Mouse (Mus musculus): ENCODE results near the gene Rasa4. TPM values are rescaled to one million over a fixed set of nuclear protein-coding genes. Genes with fewer than 3 reads are reported as not detected.

Rasa4 gene
- polyA plus RNA-seq, 1 experiment from 2014 or later: 7.2 TPM

GRCm38 (mm10) chr5:136091927-136092326, 8.2 kb downstream of the Rasa4 start:
- no peaks in the 10 kb centered on the region for H3K27me3 ChIP-seq (ENCODE audit: control insufficient read depth, insufficient read depth, low read length)
- no peak overlapping the region for H3K27ac ChIP-seq (ENCODE audit: low read depth, low read length)
- no peak overlapping the region for H3K9ac ChIP-seq (ENCODE audit: low read length)
- WGBS: 66% methylated on average over 5 of the region's 5 CpGs
- H3K4me2 ChIP-seq (ENCODE audit: low read depth, low read length, severe bottlenecking): no peak overlapping the region
- no peaks in the 10 kb centered on the region for H3K4me1 ChIP-seq (replicated peaks; ENCODE audit: control insufficient read depth, insufficient read depth, low read length)
- no peak for DNase-seq (ENCODE audit: low spot score)
- no peak for ATAC-seq (replicated peaks; ENCODE audit: low FRiP score)
- no peaks in the 10 kb centered on the region for H3K36me3 ChIP-seq (ENCODE audit: control insufficient read depth, insufficient read depth, low read length)
- H3K4me3 ChIP-seq (ENCODE audit: low read depth, low read length): no peak overlapping the region
- no peaks in the 10 kb centered on the region for H3K9me3 ChIP-seq (ENCODE audit: control insufficient read depth, low read length)

GRCm38 (mm10) chr5:136094249-136095010, 10.7 kb downstream of the Rasa4 start:
- H3K27ac ChIP-seq (ENCODE audit: low read depth, low read length): no peak overlapping the region
- no peak overlapping the region for H3K4me3 ChIP-seq (ENCODE audit: low read depth, low read length)
- no peaks in the 10 kb centered on the region for H3K4me1 ChIP-seq (replicated peaks; ENCODE audit: control insufficient read depth, insufficient read depth, low read length)
- H3K9ac ChIP-seq (ENCODE audit: low read length): no peak overlapping the region
- DNase-seq (ENCODE audit: low spot score) (no peak), ATAC-seq (replicated peaks; ENCODE audit: low FRiP score) (no peak)
- no peaks in the 10 kb centered on the region for H3K36me3 ChIP-seq (ENCODE audit: control insufficient read depth, insufficient read depth, low read length)
- no peaks in the 10 kb centered on the region for H3K9me3 ChIP-seq (ENCODE audit: control insufficient read depth, low read length)
- H3K4me2 ChIP-seq (ENCODE audit: low read depth, low read length, severe bottlenecking): no peak overlapping the region
- 68% methylated on average over 8 of the region's 8 CpGs for WGBS
- no peaks in the 10 kb centered on the region for H3K27me3 ChIP-seq (ENCODE audit: control insufficient read depth, insufficient read depth, low read length)

- Histone ChIP-seq H3K27ac (ENCODE audit: low read depth, low read length) (no peak overlapping the region), H3K9me3 (ENCODE audit: control insufficient read depth, low read length) (no peaks in the 10 kb centered on the region), H3K4me1 (replicated peaks; ENCODE audit: control insufficient read depth, insufficient read depth, low read length) (no peaks in the 10 kb centered on the region), H3K27me3 (ENCODE audit: control insufficient read depth, insufficient read depth, low read length) (no peaks in the 10 kb centered on the region), H3K9ac (ENCODE audit: low read length) (no peak overlapping the region), H3K36me3 (ENCODE audit: control insufficient read depth, insufficient read depth, low read length) (no peaks in the 10 kb centered on the region), H3K4me2 (ENCODE audit: low read depth, low read length, severe bottlenecking) (no peak overlapping the region), H3K4me3 (ENCODE audit: low read depth, low read length) (no peak overlapping the region)
- DNase-seq (ENCODE audit: low spot score) (no peak), ATAC-seq (replicated peaks; ENCODE audit: low FRiP score) (no peak)
- 72% methylated on average over 7 of the region's 7 CpGs for WGBS
These were observed 11.4 kb downstream of the Rasa4 start for GRCm38 (mm10) chr5:136095089-136095488.

GRCm38 (mm10) chr5:136098536-136098935, 14.8 kb downstream of the Rasa4 start:
- no peak overlapping the region for H3K4me2 ChIP-seq (ENCODE audit: low read depth, low read length, severe bottlenecking)
- WGBS: 85% methylated on average over 10 of the region's 10 CpGs
- H3K9me3 ChIP-seq (ENCODE audit: control insufficient read depth, low read length): no peaks in the 10 kb centered on the region
- DNase-seq (ENCODE audit: low spot score) (no peak), ATAC-seq (replicated peaks; ENCODE audit: low FRiP score) (no peak)
- H3K36me3 ChIP-seq (ENCODE audit: control insufficient read depth, insufficient read depth, low read length): no peaks in the 10 kb centered on the region
- no peak overlapping the region for H3K9ac ChIP-seq (ENCODE audit: low read length)
- 0 out of 2 replicates have a peak, but pooled peaks cover 1% of the 10 kb centered on the region for H3K4me1 ChIP-seq (replicated peaks; ENCODE audit: control insufficient read depth, insufficient read depth, low read length)
- H3K4me3 ChIP-seq (ENCODE audit: low read depth, low read length): no peak overlapping the region
- no peak overlapping the region for H3K27ac ChIP-seq (ENCODE audit: low read depth, low read length)
- peaks cover 3% of the 10 kb centered on the region; the same call in 1 of the 2 replicates for H3K27me3 ChIP-seq (ENCODE audit: control insufficient read depth, insufficient read depth, low read length)

- ATAC-seq (replicated peaks; ENCODE audit: low FRiP score) (peak; percentile 90), DNase-seq (ENCODE audit: low spot score) (peak; percentile 88)
- H3K4me2 ChIP-seq (ENCODE audit: low read depth, low read length, severe bottlenecking): peak overlapping the region; percentile 59
- WGBS: 5% methylated on average over 41 of the region's 41 CpGs
- no peak overlapping the region for H3K27ac ChIP-seq (ENCODE audit: low read depth, low read length)
- H3K4me3 ChIP-seq (ENCODE audit: low read depth, low read length): peak overlapping the region; percentile 22
- H3K9me3 ChIP-seq (ENCODE audit: control insufficient read depth, low read length): no peaks in the 10 kb centered on the region
- H3K9ac ChIP-seq (ENCODE audit: low read length): peak overlapping the region; percentile 21
- no peaks in the 10 kb centered on the region for H3K36me3 ChIP-seq (ENCODE audit: control insufficient read depth, insufficient read depth, low read length)
- H3K4me1 ChIP-seq (replicated peaks; ENCODE audit: control insufficient read depth, insufficient read depth, low read length): 0 out of 2 replicates have a peak, but pooled peaks cover 1% of the 10 kb centered on the region
- peaks cover 5% of the 10 kb centered on the region; the same call in 1 of the 2 replicates for H3K27me3 ChIP-seq (ENCODE audit: control insufficient read depth, insufficient read depth, low read length)
These were observed 18.5 kb downstream of the Rasa4 start for GRCm38 (mm10) chr5:136102099-136102820.

GRCm38 (mm10) chr5:136104511-136104910, 20.8 kb downstream of the Rasa4 start:
- Histone ChIP-seq H3K4me2 (ENCODE audit: low read depth, low read length, severe bottlenecking) (no peak overlapping the region), H3K9ac (ENCODE audit: low read length) (no peak overlapping the region), H3K4me1 (replicated peaks; ENCODE audit: control insufficient read depth, insufficient read depth, low read length) (0 out of 2 replicates have a peak, but pooled peaks cover 1% of the 10 kb centered on the region), H3K4me3 (ENCODE audit: low read depth, low read length) (no peak overlapping the region), H3K9me3 (ENCODE audit: control insufficient read depth, low read length) (no peaks in the 10 kb centered on the region), H3K27ac (ENCODE audit: low read depth, low read length) (no peak overlapping the region), H3K27me3 (ENCODE audit: control insufficient read depth, insufficient read depth, low read length) (peaks cover 5% of the 10 kb centered on the region; the same call in 1 of the 2 replicates), H3K36me3 (ENCODE audit: control insufficient read depth, insufficient read depth, low read length) (no peaks in the 10 kb centered on the region)
- 90% methylated on average over 5 of the region's 5 CpGs for WGBS
- DNase-seq (ENCODE audit: low spot score): peak; percentile 61
- ATAC-seq (replicated peaks; ENCODE audit: low FRiP score): no peak

GRCm38 (mm10) chr5:136108486-136108885, 24.8 kb downstream of the Rasa4 start:
- Histone ChIP-seq H3K9me3 (ENCODE audit: control insufficient read depth, low read length) (no peaks in the 10 kb centered on the region), H3K9ac (ENCODE audit: low read length) (no peak overlapping the region), H3K36me3 (ENCODE audit: control insufficient read depth, insufficient read depth, low read length) (no peaks in the 10 kb centered on the region), H3K27me3 (ENCODE audit: control insufficient read depth, insufficient read depth, low read length) (0 out of 2 replicates have a peak, but pooled peaks cover 3% of the 10 kb centered on the region), H3K27ac (ENCODE audit: low read depth, low read length) (no peak overlapping the region), H3K4me3 (ENCODE audit: low read depth, low read length) (no peak overlapping the region), H3K4me1 (replicated peaks; ENCODE audit: control insufficient read depth, insufficient read depth, low read length) (no peaks in the 10 kb centered on the region), H3K4me2 (ENCODE audit: low read depth, low read length, severe bottlenecking) (no peak overlapping the region)
- DNase-seq (ENCODE audit: low spot score) (no peak), ATAC-seq (replicated peaks; ENCODE audit: low FRiP score) (no peak)
- WGBS: 53% methylated on average over 2 of the region's 2 CpGs

GRCm38 (mm10) chr5:136109042-136109441, 25.3 kb downstream of the Rasa4 start:
- H3K4me2 ChIP-seq (ENCODE audit: low read depth, low read length, severe bottlenecking): no peak overlapping the region
- no peaks in the 10 kb centered on the region for H3K27me3 ChIP-seq (ENCODE audit: control insufficient read depth, insufficient read depth, low read length)
- DNase-seq (ENCODE audit: low spot score): no peak
- ATAC-seq (replicated peaks; ENCODE audit: low FRiP score): no peak
- H3K9ac ChIP-seq (ENCODE audit: low read length): no peak overlapping the region
- H3K36me3 ChIP-seq (ENCODE audit: control insufficient read depth, insufficient read depth, low read length): no peaks in the 10 kb centered on the region
- H3K9me3 ChIP-seq (ENCODE audit: control insufficient read depth, low read length): no peaks in the 10 kb centered on the region
- no peaks in the 10 kb centered on the region for H3K4me1 ChIP-seq (replicated peaks; ENCODE audit: control insufficient read depth, insufficient read depth, low read length)
- no peak overlapping the region for H3K27ac ChIP-seq (ENCODE audit: low read depth, low read length)
- H3K4me3 ChIP-seq (ENCODE audit: low read depth, low read length): no peak overlapping the region
- 85% methylated on average over 3 of the region's 3 CpGs for WGBS

Data from forebrain, embryonic 11.5 days (tissue).